In genomic region chr15:85986170-85986569, GRCm38 (mm10) we compare ENCODE assay signal across 26 mouse cellular contexts. TPM values are rescaled to one million over a fixed set of nuclear protein-coding genes. Genes with fewer than 3 reads are reported as not detected.
DNase-seq lines count a peak whose midpoint lies in the region; ATAC-seq and TF ChIP-seq lines count a peak whose summit lies in the region.
"Had no signal": no experiment of that assay in that cellular context is flagged by ENCODE, and none has a peak within 500 bp of the region (broad histone marks: within the 10 kb centered on the region; RNA-seq: fewer than 3 reads in every experiment).

No protein-coding gene starts in this region.

- no peak for ATAC-seq in forebrain, embryonic 12.5 days (ENCODE audit: low FRiP score)
- ATAC-seq in forebrain, embryonic 11.5 days (replicated peaks; ENCODE audit: low FRiP score) = no peak
- ATAC-seq in hindbrain, postnatal 0 days = peak; percentile 38; the same call in 1 of the 2 replicates
- no peak for ATAC-seq in hindbrain, embryonic 14.5 days (ENCODE audit: low FRiP score)
- no peak for ATAC-seq in forebrain, embryonic 14.5 days
- ATAC-seq in granulocyte monocyte progenitor cell, adult 5-6 weeks (replicated peaks; ENCODE audit: poor library complexity, severe bottlenecking) = no peak
- ATAC-seq: intestine, postnatal 0 days; Patski had no signal

- TF ChIP-seq EP300 in heart, adult 2 months (IDR thresholded peaks at IDR 0.05; ENCODE audit: insufficient read depth, low read depth, low read length) = no peak

- H3K79me2 ChIP-seq in heart, adult 2 months (replicated peaks; ENCODE audit: control insufficient read depth, insufficient read depth, low read length) = no peaks in the 10 kb centered on the region

- WGBS in forebrain, embryonic 12.5 days = 88% methylated on average over 4 of the region's 4 CpGs
- 92% methylated on average over 4 of the region's 4 CpGs for WGBS in forebrain, embryonic 11.5 days
- 66% methylated on average over 4 of the region's 4 CpGs for WGBS in hindbrain, postnatal 0 days
- WGBS in hindbrain, embryonic 14.5 days = 78% methylated on average over 4 of the region's 4 CpGs
- 86% methylated on average over 4 of the region's 4 CpGs for WGBS in forebrain, embryonic 14.5 days
- 90% methylated on average over 4 of the region's 4 CpGs for WGBS in heart, adult 2 months

- no peak overlapping the region for H3K4me3 ChIP-seq in forebrain, embryonic 12.5 days (replicated peaks)
- no peak overlapping the region for H3K4me3 ChIP-seq in forebrain, embryonic 11.5 days (ENCODE audit: low read depth, low read length)
- no peak overlapping the region for H3K4me3 ChIP-seq in hindbrain, postnatal 0 days (ENCODE audit: low read length)
- H3K4me3 ChIP-seq in hindbrain, embryonic 14.5 days (replicated peaks; ENCODE audit: low read length) = no peak overlapping the region
- H3K4me3 ChIP-seq in forebrain, embryonic 14.5 days (ENCODE audit: low read depth, low read length) = no peak overlapping the region
- no peak overlapping the region for H3K4me3 ChIP-seq in heart, adult 2 months
- H3K4me3 ChIP-seq: embryonic facial prominence, embryonic 10.5 days; embryonic facial prominence, embryonic 13.5 days; erythroblast, embryonic 14.5 days; gastrocnemius, adult 2 months had no signal

- no peak for TF ChIP-seq POLR2A in brain, embryonic 14.5 days (IDR thresholded peaks at IDR 0.05; ENCODE audit: borderline replicate concordance, extremely low read depth, insufficient read depth, insufficient read length, poor library complexity, severe bottlenecking)
- no peak for TF ChIP-seq POLR2A in heart, adult 2 months (IDR thresholded peaks at IDR 0.05; ENCODE audit: insufficient read depth, low read depth, low read length)

- H3K27me3 ChIP-seq in forebrain, embryonic 12.5 days = no peaks in the 10 kb centered on the region
- no peaks in the 10 kb centered on the region for H3K27me3 ChIP-seq in forebrain, embryonic 11.5 days (ENCODE audit: control insufficient read depth, insufficient read depth, low read length)
- no peaks in the 10 kb centered on the region for H3K27me3 ChIP-seq in hindbrain, postnatal 0 days (ENCODE audit: insufficient read depth, low read length)
- H3K27me3 ChIP-seq in hindbrain, embryonic 14.5 days (ENCODE audit: control insufficient read depth, insufficient read depth, low read length) = no peaks in the 10 kb centered on the region
- H3K27me3 ChIP-seq in forebrain, embryonic 14.5 days (replicated peaks; ENCODE audit: control insufficient read depth, insufficient read depth, low read length) = no peaks in the 10 kb centered on the region
- no peaks in the 10 kb centered on the region for H3K27me3 ChIP-seq in heart, adult 2 months (ENCODE audit: control insufficient read depth, insufficient read depth, low read length)
- H3K27me3 ChIP-seq: embryonic facial prominence, embryonic 13.5 days; Patski had no signal

- H3K9ac ChIP-seq in forebrain, embryonic 12.5 days = no peak overlapping the region
- no peak overlapping the region for H3K9ac ChIP-seq in forebrain, embryonic 11.5 days (ENCODE audit: low read length)
- no peak overlapping the region for H3K9ac ChIP-seq in hindbrain, postnatal 0 days (replicated peaks; ENCODE audit: low read length)
- no peak overlapping the region for H3K9ac ChIP-seq in hindbrain, embryonic 14.5 days
- no peak overlapping the region for H3K9ac ChIP-seq in forebrain, embryonic 14.5 days (ENCODE audit: low read length)
- no peak overlapping the region for H3K9ac ChIP-seq in heart, adult 2 months (ENCODE audit: low read depth, low read length)
- H3K9ac ChIP-seq: embryonic facial prominence, embryonic 13.5 days had no signal

- intact Hi-C loops in heart, adult 2 months (cut with DNase I) = no loop called here

- H3K4me2 ChIP-seq in forebrain, embryonic 12.5 days = no peak overlapping the region
- H3K4me2 ChIP-seq in forebrain, embryonic 11.5 days (ENCODE audit: low read depth, low read length, severe bottlenecking) = no peak overlapping the region
- H3K4me2 ChIP-seq in hindbrain, postnatal 0 days (ENCODE audit: low read depth, low read length) = no peak overlapping the region
- H3K4me2 ChIP-seq in hindbrain, embryonic 14.5 days (replicated peaks) = no peak overlapping the region
- no peak overlapping the region for H3K4me2 ChIP-seq in forebrain, embryonic 14.5 days (ENCODE audit: low read length)
- H3K4me2 ChIP-seq: embryonic facial prominence, embryonic 13.5 days; heart, embryonic 11.5 days had no signal

- no peaks in the 10 kb centered on the region for H3K36me3 ChIP-seq in forebrain, embryonic 12.5 days (replicated peaks)
- no peaks in the 10 kb centered on the region for H3K36me3 ChIP-seq in forebrain, embryonic 11.5 days (ENCODE audit: control insufficient read depth, insufficient read depth, low read length)
- no peaks in the 10 kb centered on the region for H3K36me3 ChIP-seq in hindbrain, postnatal 0 days (ENCODE audit: insufficient read depth, low read length)
- no peaks in the 10 kb centered on the region for H3K36me3 ChIP-seq in hindbrain, embryonic 14.5 days (replicated peaks; ENCODE audit: control insufficient read depth, insufficient read depth)
- H3K36me3 ChIP-seq in forebrain, embryonic 14.5 days (ENCODE audit: control insufficient read depth, insufficient read depth, low read length) = no peaks in the 10 kb centered on the region
- H3K36me3 ChIP-seq in heart, adult 2 months (ENCODE audit: control insufficient read depth, insufficient read depth, low read length) = no peaks in the 10 kb centered on the region
- H3K36me3 ChIP-seq: embryonic facial prominence, embryonic 10.5 days; embryonic facial prominence, embryonic 13.5 days; G1E had no signal

- H3K27ac ChIP-seq in forebrain, embryonic 12.5 days = 0 out of 2 replicates have a peak overlapping the region, but pooled peaks have one; percentile 22
- no peak overlapping the region for H3K27ac ChIP-seq in forebrain, embryonic 11.5 days (ENCODE audit: low read depth, low read length)
- H3K27ac ChIP-seq in hindbrain, postnatal 0 days = no peak overlapping the region
- no peak overlapping the region for H3K27ac ChIP-seq in hindbrain, embryonic 14.5 days
- H3K27ac ChIP-seq in forebrain, embryonic 14.5 days (ENCODE audit: low read depth, low read length) = 0 out of 2 replicates have a peak overlapping the region, but pooled peaks have one; percentile 10
- no peak overlapping the region for H3K27ac ChIP-seq in heart, adult 2 months
- H3K27ac ChIP-seq: embryonic facial prominence, embryonic 10.5 days; embryonic facial prominence, embryonic 13.5 days; gastrocnemius, adult 2 months had no signal

- no peak for DNase-seq in forebrain, embryonic 11.5 days (ENCODE audit: low spot score)
- no peak for DNase-seq in hindbrain, postnatal 0 days (ENCODE audit: low spot score)
- DNase-seq in hindbrain, embryonic 14.5 days (ENCODE audit: low spot score) = no peak
- DNase-seq in brain, embryonic 14.5 days (ENCODE audit: low read depth) = peak; percentile 51
- DNase-seq in forebrain, embryonic 14.5 days (ENCODE audit: low spot score) = no peak
- DNase-seq in heart, adult 2 months = no peak
- DNase-seq: adrenal gland, adult 2 months; adrenal gland, postnatal 14 days; B cell, adult 2 months; cerebellum, adult 11-12 months; cerebellum, adult 8-10 months; cerebellum, postnatal 36 days; embryo, embryonic 11 days; gastrocnemius, adult 2 months; gastrocnemius, postnatal 14 days; kidney, adult 2 months had no signal

- no peak for TF ChIP-seq CTCF in hindbrain, postnatal 0 days (IDR thresholded peaks at IDR 0.05; ENCODE audit: low read depth)
- no peak for TF ChIP-seq CTCF in brain, embryonic 14.5 days (IDR thresholded peaks at IDR 0.05; ENCODE audit: borderline replicate concordance, extremely low read depth, insufficient read depth, insufficient read length)
- TF ChIP-seq CTCF in heart, adult 2 months (IDR thresholded peaks at IDR 0.05) = no peak

- peaks cover 26% of the 10 kb centered on the region for H3K4me1 ChIP-seq in forebrain, embryonic 12.5 days
- H3K4me1 ChIP-seq in forebrain, embryonic 11.5 days (replicated peaks; ENCODE audit: control insufficient read depth, insufficient read depth, low read length) = peaks cover 14% of the 10 kb centered on the region
- no peaks in the 10 kb centered on the region for H3K4me1 ChIP-seq in hindbrain, postnatal 0 days (ENCODE audit: insufficient read depth, low read length)
- peaks cover 8% of the 10 kb centered on the region; the same call in 1 of the 2 replicates for H3K4me1 ChIP-seq in hindbrain, embryonic 14.5 days (replicated peaks; ENCODE audit: control insufficient read depth, insufficient read depth, low read length)
- H3K4me1 ChIP-seq in forebrain, embryonic 14.5 days (ENCODE audit: control insufficient read depth, insufficient read depth, low read length) = peaks cover 25% of the 10 kb centered on the region
- no peaks in the 10 kb centered on the region for H3K4me1 ChIP-seq in heart, adult 2 months (ENCODE audit: control insufficient read depth, insufficient read depth, low read length)

- no peaks in the 10 kb centered on the region for H3K9me3 ChIP-seq in forebrain, embryonic 12.5 days
- H3K9me3 ChIP-seq in forebrain, embryonic 11.5 days (ENCODE audit: control insufficient read depth, low read length) = no peaks in the 10 kb centered on the region
- no peaks in the 10 kb centered on the region for H3K9me3 ChIP-seq in hindbrain, postnatal 0 days (ENCODE audit: low read length)
- no peaks in the 10 kb centered on the region for H3K9me3 ChIP-seq in hindbrain, embryonic 14.5 days (ENCODE audit: control insufficient read depth, low read length)
- no peaks in the 10 kb centered on the region for H3K9me3 ChIP-seq in forebrain, embryonic 14.5 days (replicated peaks; ENCODE audit: control insufficient read depth, low read length)
- H3K9me3 ChIP-seq: embryonic facial prominence, embryonic 10.5 days; embryonic facial prominence, embryonic 13.5 days; G1E had no signal

RNA-seq across cellular contexts. Expression of gene Celsr1, which starts 47.4 kb away (rescaled TPM):
- 7.3 and 7.9 TPM in 2 replicates for polyA plus RNA-seq in forebrain, embryonic 12.5 days (2016; fragmentation: Nextera tagmentation; extraction: Ambion mirVana)
- polyA plus RNA-seq in forebrain, embryonic 11.5 days (2014; fragmentation: Nextera tagmentation; extraction: Ambion mirVana) = 7.3 and 7.9 TPM in 2 replicates
- total RNA-seq in hindbrain, postnatal 0 days (2014; rRNA removed) = 16.4 and 19.4 TPM in 2 replicates
- 0.98 and 0.99 TPM in 2 replicates for polyA plus RNA-seq in hindbrain, postnatal 0 days (2015; fragmentation: Nextera tagmentation; extraction: Ambion mirVana)
- 2.4 and 2.7 TPM in 2 replicates for polyA plus RNA-seq in hindbrain, embryonic 14.5 days (2014; fragmentation: Nextera tagmentation; extraction: Ambion mirVana)
- 17.6 and 21.3 TPM in 2 replicates for polyA plus RNA-seq in brain, embryonic 14.5 days (2012; rRNA removed)
- 8.6 and 9.6 TPM in 2 replicates for polyA plus RNA-seq in forebrain, embryonic 14.5 days (2014; fragmentation: Nextera tagmentation; extraction: Ambion mirVana)
- 8.0 and 12.6 TPM in 2 replicates for total RNA-seq in granulocyte monocyte progenitor cell, adult 5-6 weeks (2014; fragmentation: Nextera tagmentation)
- 6.9 and 8.7 TPM in 2 replicates for total RNA-seq in granulocyte monocyte progenitor cell, adult 5-6 weeks (2017)
- 1 to 10 TPM; 4.5 to 5.0 TPM for total RNA-seq in heart, adult 2 months (2021)
- polyA plus RNA-seq in heart, adult 2 months (2012; rRNA removed) = 4.3 and 5.2 TPM in 2 replicates
- total RNA-seq: CH12.LX had no signal

Comparison
In these comparisons a context has a peak if more than half of its experiments do, and no peak if none do; other contexts are left out.
1. H3K27ac ChIP-seq: peak in forebrain, embryonic 12.5 days (single experiment) and forebrain, embryonic 14.5 days (single experiment); none in forebrain, embryonic 11.5 days (single experiment), hindbrain, postnatal 0 days (single experiment), hindbrain, embryonic 14.5 days (single experiment) and heart, adult 2 months (single experiment).